Mouse (Mus musculus) heart, adult 9 months (tissue): ENCODE measurements around the gene Minos1.
A peak's percentile ranks its signal among the peaks of the same experiment; 100 is the strongest.

Experiments used
- DNase-seq, 2 experiments: peaks; one replicate each; pipeline ENCODE4 v3.0.0; 2022; ENCODE audit warnings: low spot score in 2 of 2

Gene Minos1

DNA sequence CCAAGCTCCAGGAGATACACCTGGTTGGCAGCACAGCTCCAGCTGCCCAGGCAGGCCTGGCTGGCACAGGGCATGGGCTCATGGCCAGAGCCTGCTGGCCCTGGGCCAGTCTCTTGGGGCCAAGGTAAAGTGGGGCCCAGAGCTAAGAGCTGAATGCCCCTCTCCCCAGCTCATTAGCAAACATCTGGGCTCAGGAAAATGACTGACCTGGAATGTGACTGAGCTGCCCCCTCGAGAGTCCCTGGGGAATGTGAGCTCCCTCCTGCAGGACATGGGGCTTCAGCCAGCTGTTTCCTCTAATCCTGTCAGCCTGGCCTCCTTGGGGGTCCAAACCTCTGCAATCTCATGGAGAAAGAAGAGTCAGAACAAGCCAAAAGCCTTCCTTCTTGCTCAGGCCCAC, 35.5 kb downstream of the Minos1 start:
- DNase-seq, result no peak

DNA sequence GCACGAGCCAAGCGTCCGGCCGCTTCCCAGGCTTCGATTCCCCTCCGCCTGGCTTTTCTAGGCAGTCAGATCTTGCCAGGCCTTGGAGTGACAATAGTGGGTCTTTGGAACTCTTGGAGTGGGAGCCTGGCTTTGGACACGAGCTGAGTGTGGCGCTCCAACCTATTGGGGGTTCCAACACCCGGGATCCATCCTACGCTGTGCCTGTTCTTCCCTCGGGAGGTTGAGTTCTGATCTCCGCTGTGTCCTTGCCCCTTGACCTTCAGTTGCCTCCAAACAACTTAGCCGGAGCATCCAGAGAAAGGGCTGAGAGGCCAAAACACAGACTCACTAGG, 37.8 kb downstream of the Minos1 start:
- DNase-seq, result no peak

DNA sequence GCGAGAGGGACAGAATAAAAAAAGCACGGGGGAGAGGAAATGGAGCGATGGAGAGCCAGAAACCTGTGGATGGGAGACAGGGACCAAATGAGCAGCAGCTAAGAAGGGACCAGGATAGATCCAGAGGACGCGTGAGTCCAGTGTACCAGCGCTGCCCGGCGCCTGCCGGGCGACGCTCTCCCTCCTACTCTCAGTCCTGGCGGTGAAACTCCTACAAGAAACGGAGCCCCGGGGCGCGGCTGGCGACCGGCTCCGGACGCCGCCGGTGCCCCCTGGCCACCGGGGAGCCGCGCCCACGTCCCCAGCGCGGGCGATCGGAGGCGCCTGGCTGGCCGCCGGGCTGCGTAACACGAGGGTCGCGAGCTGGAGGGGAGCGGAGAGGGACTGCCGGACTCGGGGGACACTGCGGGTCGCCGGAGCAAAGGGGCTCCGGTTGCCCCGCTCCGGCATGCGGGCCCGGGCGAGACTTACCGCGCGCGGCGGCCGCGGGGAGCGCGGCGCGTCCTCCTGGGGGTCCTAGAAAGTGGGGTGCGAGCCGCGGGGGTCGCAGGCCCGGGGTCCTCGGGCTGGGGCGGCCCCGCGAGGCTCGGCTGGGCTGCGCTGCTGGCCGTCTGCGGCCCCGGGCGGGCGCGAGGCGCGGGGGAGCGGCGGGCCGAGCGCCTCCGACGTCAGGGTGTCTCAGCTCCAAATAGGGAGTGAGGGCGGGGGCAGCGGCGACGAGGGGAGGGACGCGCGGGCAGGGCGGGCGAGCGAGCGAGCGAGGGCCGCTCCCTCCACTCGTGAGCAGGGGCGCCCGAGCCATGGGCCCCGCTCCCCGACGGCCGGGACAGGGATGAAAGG, 38.3 kb downstream of the Minos1 start, which contains the start of gene Nbl1:
TSS of gene Nbl1 (minus strand) at position 638 of the 840 bp plus-strand sequence.
- DNase-seq, result peak; percentile 47 to 58

DNA sequence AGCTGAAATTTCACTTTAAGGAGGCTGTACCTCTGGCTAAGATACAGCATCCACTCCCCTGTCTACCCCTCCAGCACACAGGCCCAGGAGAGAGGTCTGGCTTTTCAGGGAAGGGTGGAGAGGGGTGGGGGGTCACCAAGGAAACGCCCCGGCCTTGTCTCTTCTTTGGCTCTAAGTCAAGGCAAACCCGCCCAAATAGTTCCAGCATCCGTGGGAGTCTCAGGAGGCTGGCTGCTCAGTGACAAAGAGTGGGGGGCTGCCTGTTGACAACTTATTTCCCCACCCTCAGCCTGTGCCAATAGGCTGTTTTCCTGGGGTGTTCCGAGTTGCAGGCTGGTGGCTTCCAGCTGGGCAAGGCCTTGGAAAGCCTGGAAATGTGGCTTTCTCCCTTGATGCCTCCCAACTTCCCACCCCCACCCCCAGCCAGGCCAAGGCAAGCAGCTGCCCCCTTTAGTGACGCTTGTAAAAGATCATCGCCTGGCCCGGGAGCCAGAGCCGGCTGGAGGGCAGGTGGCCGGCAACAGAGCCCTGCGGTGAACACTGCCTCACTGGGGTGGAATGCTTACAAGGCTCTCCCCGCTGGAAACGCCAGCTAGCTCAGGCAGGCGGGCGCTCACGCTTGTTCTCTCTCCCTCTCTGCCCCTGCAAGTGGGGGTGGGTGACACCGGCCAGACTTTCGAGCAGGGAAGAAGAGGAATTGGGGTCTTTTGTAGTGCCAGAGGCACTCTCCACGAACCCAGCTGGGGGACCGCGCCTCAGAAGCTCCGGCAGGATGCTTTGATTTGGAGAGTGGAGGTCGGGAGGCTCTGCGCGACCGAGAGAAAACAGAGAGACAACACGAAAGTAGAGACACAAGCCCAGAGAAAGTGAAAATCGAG, 39.2 kb downstream of the Minos1 start:
- peak; percentile 33 to 38 for DNase-seq

DNA sequence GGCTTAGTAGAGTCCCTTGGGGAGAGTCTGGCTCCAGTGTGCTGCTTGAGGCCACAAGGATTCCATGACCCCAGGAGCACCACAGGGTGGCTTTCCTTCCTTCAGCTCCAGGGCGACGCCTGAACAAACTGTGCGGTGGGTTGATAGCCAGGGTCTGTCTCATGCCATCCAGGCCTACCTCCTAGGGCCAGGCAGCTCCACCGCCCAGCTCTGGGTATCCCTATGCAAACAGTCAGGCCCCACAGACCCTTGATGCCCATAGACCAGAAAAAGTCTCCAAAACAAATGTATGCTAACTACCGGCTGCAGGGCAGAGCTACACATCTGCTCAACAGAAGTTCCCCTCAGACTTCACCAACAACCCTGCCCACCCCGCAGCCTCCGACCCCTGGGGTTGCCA, 39.8 kb downstream of the Minos1 start:
- no peak for DNase-seq

DNA sequence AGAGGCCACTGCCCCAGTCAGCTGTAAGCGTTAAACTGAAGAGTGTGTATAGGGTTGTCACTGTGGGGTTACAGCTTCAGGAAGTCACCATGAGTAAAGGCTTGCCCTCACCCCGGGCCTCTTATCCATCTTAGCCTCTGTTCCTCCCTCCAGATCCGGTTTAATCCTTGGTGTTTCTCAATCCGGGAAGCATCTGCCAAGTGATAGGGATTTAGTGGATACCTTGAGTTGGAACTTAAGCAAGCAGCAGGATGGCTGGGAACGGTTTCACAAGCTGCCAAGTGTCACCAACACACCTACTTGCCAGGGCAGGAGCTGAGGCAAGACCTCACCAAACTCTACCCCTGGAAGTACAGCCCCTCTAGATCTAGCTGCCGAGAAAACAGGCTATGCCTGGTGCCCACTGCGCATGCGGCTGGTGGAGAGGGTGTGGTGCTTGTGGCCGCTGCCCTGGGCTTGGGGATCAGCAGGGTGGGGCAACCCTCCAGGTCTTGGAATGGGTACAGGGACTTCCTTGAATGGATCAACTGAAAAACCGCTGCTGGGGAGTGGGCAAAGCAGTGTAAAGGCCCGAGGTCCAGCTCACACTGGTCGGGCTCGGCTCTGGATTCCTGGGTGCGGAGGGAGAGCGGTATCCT, 40.5 kb downstream of the Minos1 start:
- peak in 1 of 2 experiments; percentile 22 for DNase-seq

DNA sequence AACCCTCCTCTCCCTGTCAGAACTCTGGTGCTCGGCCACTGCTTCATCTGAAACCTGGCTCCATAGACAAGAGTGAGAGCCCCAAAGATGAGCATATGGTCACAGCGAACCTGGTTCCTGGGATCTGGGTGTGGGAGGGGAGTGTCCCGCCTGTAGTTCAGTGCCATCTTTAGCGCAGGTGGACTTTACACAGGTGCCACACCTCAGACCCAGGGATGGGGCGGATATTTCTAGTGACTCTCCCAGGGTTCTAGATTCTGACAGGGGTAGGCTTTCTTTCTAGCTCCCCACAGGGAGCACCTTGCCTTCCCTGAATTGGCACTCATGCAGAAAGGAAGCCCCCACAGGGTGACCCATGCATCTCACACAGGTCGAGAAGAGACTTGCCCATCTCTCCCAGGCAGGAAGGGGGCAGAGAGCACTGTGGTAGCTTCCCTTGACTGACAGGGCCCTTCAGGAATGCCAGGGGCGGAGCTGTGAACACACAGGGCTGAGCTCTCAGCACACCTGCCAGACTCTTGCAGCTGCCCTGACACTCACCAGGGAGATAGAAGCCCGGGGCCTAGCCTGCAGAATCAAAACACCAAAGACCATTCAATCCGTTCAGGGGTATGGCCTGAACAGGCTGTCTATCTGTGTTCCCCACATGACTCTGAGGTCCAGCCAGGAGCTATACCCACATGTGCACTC, 41.8 kb downstream of the Minos1 start:
- no peak for DNase-seq

DNA sequence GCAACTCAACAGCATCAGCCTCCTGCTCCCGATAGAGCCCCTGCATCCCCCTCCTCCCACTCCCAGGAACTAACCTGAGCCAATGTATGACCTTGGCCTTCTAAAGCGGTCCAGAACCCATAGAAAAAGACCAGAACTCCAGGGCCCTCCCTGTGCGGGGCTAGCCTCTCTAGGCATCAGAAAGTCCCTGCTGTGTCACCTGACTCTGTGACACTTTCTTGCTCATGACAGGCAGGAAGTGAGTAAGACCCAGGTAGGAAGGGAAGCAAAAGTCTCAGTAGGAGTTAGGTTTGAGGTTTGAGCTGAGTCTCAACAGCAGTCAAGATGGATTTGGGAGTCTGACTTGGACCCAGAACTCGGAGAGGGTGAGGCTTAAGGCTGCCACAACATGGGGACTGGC, 43.9 kb downstream of the Minos1 start:
- DNase-seq, result no peak

DNA sequence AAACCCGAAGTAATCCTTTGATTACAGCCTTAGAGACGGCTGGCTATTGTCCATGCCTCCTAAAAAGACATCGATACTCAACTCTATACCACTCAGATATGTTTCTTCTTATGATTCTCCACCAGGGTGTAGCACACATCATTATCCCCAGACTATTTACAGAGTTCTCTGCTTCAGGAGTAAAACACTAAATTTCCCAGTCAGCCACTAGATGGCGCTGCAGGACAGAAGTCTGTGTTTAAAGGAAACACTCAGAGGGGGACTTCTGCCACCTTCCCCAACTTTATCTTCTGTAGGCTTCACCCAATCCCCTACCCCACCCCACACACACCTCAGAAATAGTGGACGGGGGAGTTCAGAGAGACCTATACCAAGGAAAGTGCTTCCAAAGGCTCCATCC, 44.9 kb downstream of the Minos1 start:
- peak; percentile 58 to 82 for DNase-seq

DNA sequence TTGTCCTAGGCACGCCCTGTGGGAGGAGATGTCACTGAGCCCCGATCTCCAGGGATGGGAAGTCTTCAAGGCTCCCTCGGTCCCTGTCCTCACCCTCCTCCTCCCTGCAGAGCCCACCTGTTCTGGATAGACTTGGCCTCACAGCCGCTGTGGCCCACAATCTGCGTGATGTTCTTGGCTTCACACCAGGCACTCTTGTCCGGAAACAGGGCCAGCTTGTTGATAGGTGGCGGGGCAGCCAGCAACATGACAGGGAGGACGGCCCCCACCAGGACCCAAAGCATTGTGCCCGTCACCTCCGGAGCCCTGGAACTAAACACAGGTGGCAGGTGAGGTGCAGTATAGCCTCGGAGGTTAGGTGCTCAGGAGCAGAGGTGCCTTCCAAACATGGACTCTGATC, 45.6 kb downstream of the Minos1 start:
- DNase-seq, result no peak

DNA sequence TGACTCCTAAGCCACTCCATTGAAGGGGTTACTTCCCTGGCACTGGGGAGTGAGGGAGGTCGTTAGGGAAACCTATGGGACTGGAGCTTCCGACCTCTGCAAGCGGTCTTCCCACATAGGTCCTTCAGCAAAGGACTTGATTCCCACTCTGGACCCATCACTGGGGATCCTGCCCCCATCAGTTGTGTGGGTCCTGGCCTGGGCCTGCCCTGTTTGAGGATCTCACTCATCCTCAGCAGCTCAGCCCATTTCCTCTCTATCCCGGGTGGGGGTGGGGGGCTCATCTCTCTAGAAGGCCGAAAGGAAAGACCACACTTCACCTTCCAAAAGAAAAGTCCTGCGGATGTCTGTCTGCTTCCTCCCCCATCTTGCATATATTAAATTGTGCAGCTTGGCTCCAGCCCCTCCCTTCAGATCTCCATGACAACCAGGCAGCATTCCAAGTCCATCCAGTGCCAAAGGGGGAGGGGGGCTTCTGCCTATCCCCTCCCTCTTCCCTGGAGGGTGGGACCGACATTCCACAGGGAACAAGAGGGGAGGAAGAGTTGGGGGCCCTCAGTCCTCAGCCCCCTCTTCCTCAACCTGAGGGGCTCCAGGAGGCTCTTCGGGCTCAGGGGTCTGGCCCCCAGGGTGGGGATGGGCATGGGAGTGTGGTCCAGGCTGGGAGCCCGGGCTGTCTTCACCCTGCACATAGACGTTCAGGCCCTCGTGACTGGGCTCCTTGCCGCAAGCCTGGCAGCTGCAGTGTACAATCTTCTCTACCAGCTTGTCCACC, 47.9 kb downstream of the Minos1 start:
- no peak for DNase-seq

DNA sequence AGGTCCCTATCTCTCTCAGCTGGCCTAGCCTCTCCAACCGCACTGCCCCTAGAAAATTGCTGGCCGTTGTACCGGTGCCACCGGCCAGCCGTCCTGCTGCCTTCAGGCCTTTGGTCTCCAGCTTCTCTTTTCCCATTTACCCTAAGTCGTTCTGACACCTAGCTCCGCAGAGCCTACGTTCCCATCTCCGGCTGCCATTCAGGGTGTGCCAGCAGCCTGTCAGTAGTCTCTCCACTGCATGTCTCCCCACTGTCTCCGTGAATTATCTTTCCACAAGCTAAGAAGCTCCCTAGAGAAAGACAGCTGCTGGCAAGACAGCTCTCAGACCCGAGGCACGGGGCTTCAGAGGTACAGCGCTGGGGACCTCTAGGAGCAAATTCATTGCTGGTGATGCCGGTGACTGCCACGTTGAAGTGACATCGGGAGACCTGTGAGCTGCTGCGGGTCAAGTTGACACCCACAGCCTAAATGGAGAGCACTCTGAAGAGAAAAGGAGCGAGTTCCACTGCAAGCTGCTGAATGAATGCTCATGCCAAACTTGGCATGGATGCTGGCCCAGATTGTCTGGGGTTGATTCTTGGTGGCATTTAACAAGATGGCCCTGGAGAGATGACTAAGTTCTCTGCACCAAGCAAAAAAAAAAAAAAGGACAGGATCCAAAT, 49.5 kb downstream of the Minos1 start:
- DNase-seq, result no peak

DNA sequence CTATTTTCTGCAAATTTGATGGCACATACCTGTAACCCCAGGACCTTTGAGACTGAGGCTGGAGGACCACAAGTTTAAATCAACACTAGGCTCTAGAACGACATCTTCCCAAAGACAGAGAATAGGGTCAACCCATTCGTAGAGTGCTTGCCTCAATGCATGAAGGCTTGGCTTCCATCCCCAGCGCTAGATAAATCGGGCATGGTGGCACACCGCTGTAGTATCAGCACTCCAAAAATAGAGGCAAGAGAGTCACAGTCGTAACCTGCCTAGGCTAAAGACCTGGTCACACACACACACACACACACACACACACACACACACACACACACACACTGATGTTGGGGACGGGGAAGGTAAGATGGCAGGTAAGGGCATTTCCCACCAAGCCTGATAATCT, 50.7 kb downstream of the Minos1 start:
- no peak for DNase-seq

DNA sequence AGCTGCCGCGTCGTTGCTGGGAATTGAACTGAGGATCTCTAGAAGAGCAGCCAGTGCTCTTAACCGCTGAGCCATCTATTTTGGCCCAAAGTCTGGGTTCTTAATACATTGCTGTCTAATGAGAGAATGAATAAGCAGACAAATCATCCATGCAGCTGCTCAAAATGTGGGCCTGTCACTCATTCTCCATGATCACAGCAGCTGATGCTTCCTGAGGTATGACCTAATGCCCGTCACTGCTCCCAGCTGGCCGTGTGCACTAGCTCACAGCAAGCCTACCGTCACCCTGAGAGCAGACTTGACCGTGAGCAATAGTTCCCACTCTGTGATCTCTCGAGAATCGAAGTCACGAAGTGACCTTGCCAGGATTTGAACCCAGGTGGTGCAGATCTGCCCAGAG, 51.5 kb downstream of the Minos1 start:
- DNase-seq, result no peak

DNA sequence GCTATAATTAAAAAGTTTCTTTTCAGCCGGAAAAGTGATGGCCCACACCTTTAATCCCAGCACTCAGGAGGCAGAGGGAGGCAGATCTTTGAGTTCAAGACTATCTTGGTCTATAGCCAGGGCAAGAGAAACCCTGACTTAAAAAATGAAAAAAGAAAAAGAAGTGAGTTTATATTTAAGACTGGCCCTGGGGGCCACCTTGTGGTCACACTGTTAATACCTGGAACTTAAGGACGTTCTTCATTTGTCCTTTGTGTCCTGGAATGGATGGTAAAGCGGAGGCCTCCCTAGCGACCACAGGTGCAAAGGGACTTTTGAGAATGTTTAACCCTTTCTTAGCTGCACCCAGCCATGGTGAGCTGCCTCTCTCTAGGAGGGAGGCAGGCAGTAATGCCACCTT, 52.2 kb downstream of the Minos1 start:
- DNase-seq, result no peak

DNA sequence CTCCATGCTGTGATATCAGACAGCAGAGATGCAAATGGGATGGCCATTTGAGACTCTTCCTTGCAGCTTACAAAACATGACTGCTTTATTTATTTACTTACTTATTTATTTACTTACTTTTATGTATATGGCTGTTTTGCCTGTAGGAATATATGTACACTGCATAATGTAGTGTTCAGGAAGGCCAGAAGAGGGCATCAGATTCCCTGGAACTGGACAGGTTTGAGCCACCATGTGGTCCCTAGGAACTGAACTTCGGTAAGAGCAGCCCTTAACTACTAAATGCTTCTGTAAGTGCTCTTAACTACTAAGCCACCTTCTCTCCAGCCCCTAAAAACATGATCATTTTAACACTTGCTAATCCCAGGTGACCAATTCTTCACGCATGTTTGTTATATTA, 52.6 kb downstream of the Minos1 start:
- no peak for DNase-seq

DNA sequence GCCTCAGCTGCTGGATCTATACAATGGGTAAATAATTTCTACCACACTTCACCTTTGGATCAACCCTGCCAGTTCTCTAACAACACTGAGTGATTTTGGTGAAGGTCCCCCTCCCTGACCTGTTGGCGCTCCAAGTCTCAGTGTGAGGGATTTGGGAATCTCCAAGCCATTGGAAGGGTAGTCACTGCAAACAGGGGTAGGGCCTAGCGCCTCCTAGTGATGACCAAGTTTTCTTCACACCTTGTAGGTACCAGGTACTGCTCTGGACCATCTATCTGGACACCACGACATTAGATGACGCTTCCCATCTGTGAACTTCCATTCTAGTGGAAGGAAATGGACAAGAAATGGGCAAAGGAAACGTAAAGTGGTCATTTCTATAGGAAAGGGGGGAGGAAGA, 55.0 kb downstream of the Minos1 start:
- no peak for DNase-seq

DNA sequence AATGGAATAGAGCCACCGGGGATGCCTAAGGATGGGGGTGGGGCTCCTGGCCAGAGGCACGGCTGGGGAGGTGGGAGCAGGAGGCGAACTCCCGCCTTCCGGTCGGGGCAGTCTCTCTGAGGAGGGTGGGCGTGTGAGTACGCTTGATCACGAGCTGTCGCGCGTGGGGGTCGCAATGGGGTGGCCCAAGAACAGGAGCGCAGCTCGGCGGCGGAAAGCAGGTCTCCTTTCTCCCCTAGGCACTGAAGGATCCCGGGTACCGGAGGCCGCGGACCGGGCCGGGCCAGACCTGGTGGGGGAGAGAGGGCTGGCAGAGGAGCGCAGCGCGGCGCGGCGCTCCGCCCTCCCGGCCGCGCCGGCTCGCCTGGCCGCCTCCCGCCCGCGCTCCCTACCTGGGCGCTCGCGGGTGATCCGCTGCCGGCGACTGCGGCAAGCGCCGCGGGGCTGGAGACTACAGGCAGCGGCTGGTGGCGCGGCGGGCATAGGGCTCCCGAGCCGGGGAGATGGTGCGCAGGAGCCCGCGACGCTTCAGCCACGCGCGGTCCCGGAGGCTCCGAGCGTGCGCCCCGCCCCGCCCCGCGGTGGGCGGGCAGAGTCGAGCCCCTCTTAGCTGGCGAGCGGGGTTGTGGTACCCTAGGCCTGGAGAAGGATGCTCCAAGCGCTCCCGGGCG, 55.7 kb downstream of the Minos1 start, which contains the start of gene Htr6:
TSS of gene Htr6 (minus strand) at position 530 of the 671 bp plus-strand sequence.
- no peak for DNase-seq

DNA sequence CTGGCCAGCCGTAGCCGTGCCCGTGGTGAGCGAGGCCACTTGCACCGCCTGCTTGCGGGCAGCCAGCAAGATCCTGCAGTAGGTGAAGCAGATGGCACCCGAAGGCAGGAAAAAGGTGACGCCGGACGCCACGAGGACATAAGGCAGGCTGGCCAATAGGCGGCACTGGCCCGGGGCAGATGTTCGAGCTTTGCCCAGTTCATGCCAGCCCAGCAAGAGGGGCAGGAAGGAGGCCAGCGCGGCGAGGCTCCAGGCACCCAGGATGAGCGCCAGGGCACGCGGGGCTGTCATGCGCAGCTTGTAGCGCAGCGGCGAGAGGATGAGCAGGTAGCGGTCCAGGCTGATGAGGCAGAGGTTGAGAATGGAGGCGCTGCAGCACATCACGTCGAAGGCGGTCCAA, 56.9 kb downstream of the Minos1 start:
- no peak for DNase-seq

DNA sequence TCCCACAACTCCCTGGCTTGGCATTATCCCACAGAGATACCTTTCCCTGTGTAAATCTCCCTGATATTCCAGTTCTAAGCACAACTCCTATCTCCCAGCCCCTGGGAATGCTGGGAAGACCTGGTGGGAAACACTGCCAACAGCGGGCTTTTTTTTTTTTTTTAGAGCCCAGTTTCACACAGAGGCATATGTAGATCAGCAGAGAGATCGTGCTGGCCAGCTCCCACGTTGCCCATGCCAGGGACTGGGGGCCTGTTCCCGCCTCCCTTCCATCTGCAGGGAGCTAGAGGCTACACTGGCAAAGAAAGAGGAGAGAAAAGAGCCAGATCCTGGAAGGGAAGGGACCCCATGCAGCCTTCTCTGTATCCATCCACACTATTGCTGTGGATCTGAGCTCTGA, 62.6 kb downstream of the Minos1 start:
- no peak for DNase-seq
